Mouse (Mus musculus): ENCODE data around the gene Ubap2.

Gene Ubap2

GRCm38 (mm10) chr4:41260691-41261090 is 14.3 kb downstream of the Ubap2 start:
- DNase-seq (ENCODE audit: low spot score in 2 of 2), result no peak

- no peak for DNase-seq (ENCODE audit: low spot score in 2 of 2)
Observed at GRCm38 (mm10) chr4:41259019-41259418, 15.9 kb downstream of the Ubap2 start.

GRCm38 (mm10) chr4:41257752-41258151 is 17.2 kb downstream of the Ubap2 start:
- no peak for DNase-seq (ENCODE audit: low spot score in 2 of 2)

GRCm38 (mm10) chr4:41255564-41256210 is 19.3 kb downstream of the Ubap2 start:
- peak; percentile 38 to 42 for DNase-seq (ENCODE audit: low spot score in 2 of 2)

GRCm38 (mm10) chr4:41253756-41254155 is 21.2 kb downstream of the Ubap2 start:
- DNase-seq (ENCODE audit: low spot score in 2 of 2), result no peak

- no peak for DNase-seq (ENCODE audit: low spot score in 2 of 2)
Observed at GRCm38 (mm10) chr4:41245408-41245807, 29.5 kb downstream of the Ubap2 start.

- DNase-seq (ENCODE audit: low spot score in 2 of 2), result no peak
Observed at GRCm38 (mm10) chr4:41240916-41241315, 34.0 kb downstream of the Ubap2 start.

GRCm38 (mm10) chr4:41235621-41236020 is 39.3 kb downstream of the Ubap2 start:
- no peak for DNase-seq (ENCODE audit: low spot score in 2 of 2)

GRCm38 (mm10) chr4:41226351-41226750 is 48.6 kb downstream of the Ubap2 start:
- peak in 1 of 2 experiments; percentile 63 for DNase-seq (ENCODE audit: low spot score in 2 of 2)

GRCm38 (mm10) chr4:41225412-41225811 is 49.5 kb downstream of the Ubap2 start:
- DNase-seq (ENCODE audit: low spot score in 2 of 2), result no peak

GRCm38 (mm10) chr4:41208050-41208449 is 66.9 kb downstream of the Ubap2 start:
- DNase-seq (ENCODE audit: low spot score in 2 of 2), result no peak

- no peak for DNase-seq (ENCODE audit: low spot score in 2 of 2)
Observed at GRCm38 (mm10) chr4:41205751-41206150, 69.2 kb downstream of the Ubap2 start.

GRCm38 (mm10) chr4:41202135-41202534 is 72.8 kb downstream of the Ubap2 start:
- no peak for DNase-seq (ENCODE audit: low spot score in 2 of 2)

- no peak for DNase-seq (ENCODE audit: low spot score in 2 of 2)
Observed at GRCm38 (mm10) chr4:41196861-41197610, 77.9 kb downstream of the Ubap2 start.

- no peak for DNase-seq (ENCODE audit: low spot score in 2 of 2)
Observed at GRCm38 (mm10) chr4:41195328-41195727, 79.6 kb downstream of the Ubap2 start.

GRCm38 (mm10) chr4:41192544-41193512 is 82.1 kb downstream of the Ubap2 start:
- DNase-seq (ENCODE audit: low spot score in 2 of 2), result no peak

GRCm38 (mm10) chr4:41189809-41190208 is 85.1 kb downstream of the Ubap2 start:
- DNase-seq (ENCODE audit: low spot score in 2 of 2), result peak; percentile 32 to 36

- no peak for DNase-seq (ENCODE audit: low spot score in 2 of 2)
Observed at GRCm38 (mm10) chr4:41179825-41180725, 94.9 kb downstream of the Ubap2 start.

- DNase-seq (ENCODE audit: low spot score in 2 of 2), result no peak
Observed at GRCm38 (mm10) chr4:41174631-41175030, 100.3 kb downstream of the Ubap2 start.

GRCm38 (mm10) chr4:41170970-41171369 is 104.0 kb downstream of the Ubap2 start:
- DNase-seq (ENCODE audit: low spot score in 2 of 2), result no peak
